Mouse (Mus musculus) hindbrain, postnatal 0 days (tissue): ENCODE measurements around the gene Atoh8. TPM values are rescaled to one million over a fixed set of nuclear protein-coding genes. Genes with fewer than 3 reads are reported as not detected.

Experiments
- ATAC-seq: fragments of 200-750 bp; cut with Nextera tagmentation; 2 replicates; pipeline ENCODE4 v1.8.0; 2017; ENCODE audit warnings: mild to moderate bottlenecking, moderate TSS enrichment, moderate library complexity
- DNase-seq: peaks from one replicate; pipeline ENCODE4 v3.0.0-alpha.2; 2015; ENCODE audit warnings: low spot score
- H3K27ac ChIP-seq: fragments of 300-500 bp; sonication (generic); 2 replicates; pipeline ENCODE4 v1.5.1; 2014; ENCODE audit warnings: mild to moderate bottlenecking
- H3K27me3 ChIP-seq: fragments of 300-500 bp; sonication (generic); 2 replicates; pipeline ENCODE4 v1.6.1; 2014; ENCODE audit warnings: low read length, mixed read lengths; ENCODE audit not compliant: insufficient read depth
- H3K36me3 ChIP-seq: fragments of 300-500 bp; sonication (generic); 2 replicates; pipeline ENCODE4 v1.6.1; 2014; ENCODE audit warnings: low read length, mixed read lengths; ENCODE audit not compliant: insufficient read depth
- H3K4me1 ChIP-seq: fragments of 300-500 bp; sonication (generic); 2 replicates; pipeline ENCODE4 v1.6.1; 2014; ENCODE audit warnings: antibody characterized with exemption, low read length, mixed read lengths; ENCODE audit not compliant: insufficient read depth
- H3K4me2 ChIP-seq: fragments of 300-500 bp; sonication (generic); 2 replicates; pipeline ENCODE4 v1.6.1; 2014; ENCODE audit warnings: low read depth, mild to moderate bottlenecking, low read length, moderate library complexity, mixed read lengths
- H3K4me3 ChIP-seq: fragments of 300-500 bp; sonication (generic); 2 replicates; pipeline ENCODE4 v1.5.1; 2014; ENCODE audit warnings: low read length
- H3K9ac ChIP-seq: fragments of 300-500 bp; sonication (generic); replicated peaks from 2 replicates; pipeline ENCODE4 v1.6.1; 2014; ENCODE audit warnings: mild to moderate bottlenecking, low read length, moderate library complexity, mixed read lengths
- H3K9me3 ChIP-seq: fragments of 300-500 bp; sonication (generic); 2 replicates; pipeline ENCODE4 v1.6.1; 2016; ENCODE audit warnings: low read length, mixed read lengths
- CTCF ChIP-seq: IDR thresholded peaks from 2 replicates; pipeline ENCODE4 v1.5.1; 2016; ENCODE audit warnings: antibody characterized with exemption, control low read depth, low read depth
- WGBS: fragments of 180-500 bp; shearing (Covaris S2); extraction: QIAGEN DNeasy Blood & Tissue Kit; methylation state at CpG from one replicate; pipeline ENCODE4 v1.1.7; 2014; 5-methylcytosine and 5-hydroxymethylcytosine counted together
- polyA plus RNA-seq: library from polyadenylated mRNA; unstranded; fragments of >200 nt; fragmentation: Nextera tagmentation; extraction: Ambion mirVana; gene quantifications from 2 replicates; pipeline ENCODE4 v1.2.1, GENCODE M21; 2015
- total RNA-seq: library from RNA; depleted of rRNA; stranded (reverse); fragments of >200 nt; gene quantifications from 2 replicates; pipeline ENCODE4 v1.2.3, GENCODE M21; 2014; rRNA removed

Gene Atoh8
- total and polyA plus RNA-seq, 2 experiments from 2014 or later: 5.2 to 8.1 TPM

DNA sequence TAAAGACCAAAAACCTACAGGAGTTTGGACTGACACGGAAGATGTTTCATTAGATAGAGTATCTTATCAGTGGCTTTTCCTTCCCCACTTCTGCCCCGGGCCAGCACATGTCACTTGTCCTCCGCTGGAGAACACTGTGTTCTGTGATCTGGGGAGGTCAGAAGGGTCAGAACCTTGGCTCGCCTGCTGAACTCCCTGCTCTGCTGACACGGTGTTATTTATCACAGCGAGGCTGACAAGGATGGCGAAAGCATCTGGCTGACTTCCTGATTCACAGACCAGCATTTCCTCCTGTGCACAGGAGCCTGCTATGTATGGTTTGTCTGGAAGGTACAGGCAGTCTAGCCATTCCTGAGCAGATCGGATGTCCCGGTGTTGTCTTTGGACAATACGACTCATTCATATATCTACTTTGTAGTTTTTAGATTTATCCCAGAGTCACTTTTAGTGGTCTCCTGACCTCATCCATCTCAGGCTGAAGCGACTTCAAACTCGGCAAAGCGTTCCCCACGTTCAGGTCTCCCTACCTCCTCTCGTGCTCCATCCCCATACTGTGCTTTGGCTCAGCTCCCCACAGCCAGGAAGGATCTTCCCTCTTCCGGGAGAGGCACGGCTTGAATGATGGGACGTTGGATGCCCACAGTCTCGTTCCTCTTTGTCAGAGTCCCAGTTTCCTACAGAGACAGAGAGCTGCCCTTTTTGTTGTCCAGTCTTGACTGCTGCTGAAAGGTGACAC lies 73.1 kb downstream of the Atoh8 start:
- Histone ChIP-seq H3K4me2 (no peak overlapping the region), H3K36me3 (no peaks in the 10 kb centered on the region), H3K4me1 (no peaks in the 10 kb centered on the region), H3K27ac (no peak overlapping the region), H3K4me3 (no peak overlapping the region), H3K9me3 (no peaks in the 10 kb centered on the region), H3K9ac (no peak overlapping the region), H3K27me3 (no peaks in the 10 kb centered on the region)
- TF ChIP-seq CTCF: no peak
- WGBS: 50% methylated on average over 19 of the region's 19 CpGs
- DNase-seq (peak; percentile 10), ATAC-seq (no peak)

DNA sequence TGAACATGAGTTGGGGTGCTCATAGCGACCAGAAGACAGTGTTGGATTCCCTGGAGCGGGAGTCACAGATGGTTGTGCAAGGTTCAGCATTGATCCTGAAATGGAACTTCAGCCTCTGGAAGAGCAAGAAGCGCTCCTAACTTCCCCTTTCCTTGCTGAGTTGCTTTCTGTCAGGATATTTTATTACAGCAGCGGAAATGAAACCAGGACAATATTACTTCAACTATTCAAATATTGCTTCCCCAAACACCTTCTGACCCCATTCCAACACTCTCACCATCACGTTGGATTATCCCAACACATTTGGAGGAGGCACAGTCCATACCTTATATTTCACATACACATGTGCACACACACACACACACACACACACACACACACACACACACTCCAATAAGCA lies 73.6 kb downstream of the Atoh8 start:
- TF ChIP-seq CTCF: no peak
- 88% methylated on average over 5 of the region's 5 CpGs for WGBS
- Histone ChIP-seq H3K4me1 (no peaks in the 10 kb centered on the region), H3K9ac (no peak overlapping the region), H3K9me3 (no peaks in the 10 kb centered on the region), H3K4me2 (no peak overlapping the region), H3K4me3 (no peak overlapping the region), H3K36me3 (no peaks in the 10 kb centered on the region), H3K27me3 (no peaks in the 10 kb centered on the region), H3K27ac (no peak overlapping the region)
- ATAC-seq (no peak), DNase-seq (no peak)

DNA sequence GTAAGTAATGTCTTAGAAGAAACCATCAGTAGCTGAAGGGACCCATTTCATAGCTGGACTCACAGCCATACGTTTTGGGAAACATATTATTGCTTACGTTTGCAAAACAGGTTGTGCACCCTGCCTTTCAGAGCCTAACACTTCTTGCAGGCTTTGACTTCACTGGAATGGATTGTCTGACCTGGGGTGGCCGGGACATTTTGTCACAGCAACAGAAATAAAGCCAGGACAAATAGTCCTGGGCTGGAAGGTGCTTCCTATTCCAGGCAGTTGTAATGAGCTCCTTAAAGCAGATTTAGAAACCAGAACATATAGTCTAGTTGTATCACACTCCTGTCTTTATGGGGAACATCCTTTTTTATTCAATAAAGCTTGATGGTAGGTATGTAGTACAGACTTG lies 74.4 kb downstream of the Atoh8 start:
- Histone ChIP-seq H3K4me2 (no peak overlapping the region), H3K4me3 (no peak overlapping the region), H3K27me3 (no peaks in the 10 kb centered on the region), H3K27ac (no peak overlapping the region), H3K9ac (no peak overlapping the region), H3K36me3 (no peaks in the 10 kb centered on the region), H3K4me1 (no peaks in the 10 kb centered on the region), H3K9me3 (no peaks in the 10 kb centered on the region)
- ATAC-seq (no peak), DNase-seq (no peak)
- TF ChIP-seq CTCF: no peak
- 83% methylated on average over 3 of the region's 3 CpGs for WGBS

DNA sequence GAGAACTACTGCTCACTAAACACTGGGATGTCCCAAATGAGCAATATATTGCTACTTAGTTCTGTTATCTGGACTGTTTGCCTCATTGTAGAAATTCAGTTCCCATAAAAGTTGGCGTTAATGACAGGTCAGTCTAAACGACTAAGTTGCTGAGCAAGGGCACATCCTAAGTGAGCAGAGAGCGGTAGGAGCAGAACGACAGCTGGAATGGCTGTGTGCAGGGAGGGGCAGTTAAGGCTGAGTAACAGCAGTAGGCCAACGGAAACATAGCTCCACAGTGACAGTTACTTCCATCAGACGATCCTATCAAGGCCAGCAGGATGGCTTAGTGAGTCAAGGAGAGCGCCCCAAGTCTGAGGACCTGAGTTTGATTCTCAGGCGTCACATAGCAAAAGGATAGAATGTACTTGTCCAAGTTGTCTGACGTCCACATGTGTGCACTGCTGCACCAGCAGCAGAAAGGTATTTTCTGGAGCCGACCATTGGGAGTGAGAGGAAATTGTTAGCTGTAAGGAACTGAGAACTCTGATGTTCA lies 75.4 kb downstream of the Atoh8 start:
- Histone ChIP-seq H3K27ac (no peak overlapping the region), H3K9me3 (no peaks in the 10 kb centered on the region), H3K36me3 (peaks cover under 1% of the 10 kb centered on the region; the same call in 1 of the 2 replicates), H3K27me3 (no peaks in the 10 kb centered on the region), H3K4me1 (no peaks in the 10 kb centered on the region), H3K4me3 (no peak overlapping the region), H3K9ac (no peak overlapping the region), H3K4me2 (no peak overlapping the region)
- ATAC-seq (no peak), DNase-seq (no peak)
- WGBS: 78% methylated on average over 10 of the region's 10 CpGs
- TF ChIP-seq CTCF: no peak

DNA sequence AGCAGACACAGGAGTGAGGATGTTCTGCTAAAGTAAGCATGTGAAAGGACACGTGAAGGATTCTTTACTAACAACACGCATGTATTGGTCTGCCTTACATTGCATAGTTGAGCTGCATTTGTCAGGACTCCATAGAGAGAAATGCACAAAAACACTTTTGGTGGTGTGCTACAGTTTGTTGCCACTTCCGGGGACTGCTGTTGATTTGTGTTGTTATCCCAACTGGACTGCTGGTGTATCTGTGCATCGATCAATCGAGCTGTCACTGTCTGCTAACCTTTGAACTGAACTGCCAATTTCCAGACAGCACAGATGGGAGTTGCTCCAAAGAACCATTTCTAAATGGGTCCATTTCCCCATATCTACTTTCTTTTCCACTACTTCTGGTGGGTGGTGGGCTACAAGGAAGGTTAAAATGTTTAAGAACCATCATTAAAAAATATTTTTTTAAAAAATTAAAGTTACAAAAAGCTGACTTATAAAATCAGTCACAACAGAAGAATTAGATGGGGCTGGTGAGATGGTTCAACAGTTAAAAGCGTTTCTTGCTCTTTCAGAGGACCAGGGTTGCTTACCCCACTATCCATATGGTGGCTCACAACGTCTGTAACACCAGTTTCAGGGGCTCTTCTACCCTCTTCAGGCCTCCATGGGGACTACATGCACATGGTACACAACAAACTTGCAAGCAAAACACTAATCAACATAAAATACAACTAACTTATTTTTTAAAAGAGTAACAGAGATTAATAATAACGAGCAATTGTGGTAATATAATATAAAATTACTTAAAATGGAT lies 76.2 kb downstream of the Atoh8 start:
- peak; percentile 38 for TF ChIP-seq CTCF
- peaks cover 5% of the 10 kb centered on the region; the same call in 1 of the 2 replicates for H3K36me3 ChIP-seq
- DNase-seq: no peak

More for the DNA sequence above, 76.2 kb downstream of the Atoh8 start:
- ATAC-seq: no peak
- H3K27ac ChIP-seq: no peak overlapping the region
- WGBS: 82% methylated on average over 8 of the region's 8 CpGs
- H3K9me3 ChIP-seq: no peaks in the 10 kb centered on the region
- H3K4me1 ChIP-seq: no peaks in the 10 kb centered on the region
- no peaks in the 10 kb centered on the region for H3K27me3 ChIP-seq
- H3K4me2 ChIP-seq: no peak overlapping the region
- no peak overlapping the region for H3K9ac ChIP-seq
- H3K4me3 ChIP-seq: no peak overlapping the region

Other genes with a start within 250 kb of the Atoh8 start
- 23.5 and 28.8 TPM in 2 replicates for gene St3gal5, start 138.0 kb downstream of the Atoh8 start, total RNA-seq
- gene St3gal5, start 138.0 kb downstream of the Atoh8 start, polyA plus RNA-seq: 59.1 and 59.8 TPM in 2 replicates
- gene Sftpb, start 69.0 kb upstream of the Atoh8 start, total RNA-seq: 1.4 TPM in 1 of 2 replicates, not detected in the other
- 0.18 and 0.29 TPM in 2 replicates for gene Sftpb, start 69.0 kb upstream of the Atoh8 start, polyA plus RNA-seq
- gene Usp39, start 109.6 kb upstream of the Atoh8 start, total RNA-seq: 59.3 and 64.6 TPM in 2 replicates
- gene Usp39, start 109.6 kb upstream of the Atoh8 start, polyA plus RNA-seq: 33.1 and 34.1 TPM in 2 replicates
- 8.7 and 12.3 TPM in 2 replicates for gene 0610030E20Rik, start 111.7 kb upstream of the Atoh8 start, total RNA-seq
- gene 0610030E20Rik, start 111.7 kb upstream of the Atoh8 start, polyA plus RNA-seq: 15.2 and 15.9 TPM in 2 replicates
- gene Tmem150a, start 119.9 kb upstream of the Atoh8 start, total RNA-seq: 23.6 and 35.3 TPM in 2 replicates
- gene Tmem150a, start 119.9 kb upstream of the Atoh8 start, polyA plus RNA-seq: 12.2 and 15.3 TPM in 2 replicates
- gene Rnf181, start 131.4 kb upstream of the Atoh8 start, total RNA-seq: 70.6 and 72.7 TPM in 2 replicates
- gene Rnf181, start 131.4 kb upstream of the Atoh8 start, polyA plus RNA-seq: 128 and 134 TPM in 2 replicates
- gene Vamp5, start 144.9 kb upstream of the Atoh8 start, total RNA-seq: 4.6 and 20.0 TPM in 2 replicates
- 11.9 and 12.9 TPM in 2 replicates for gene Vamp5, start 144.9 kb upstream of the Atoh8 start, polyA plus RNA-seq
- 7.2 and 17.4 TPM in 2 replicates for gene Vamp8, start 155.1 kb upstream of the Atoh8 start, total RNA-seq
- 34.3 and 39.6 TPM in 2 replicates for gene Vamp8, start 155.1 kb upstream of the Atoh8 start, polyA plus RNA-seq
- gene Ggcx, start 178.7 kb upstream of the Atoh8 start, total RNA-seq: 14.8 and 23.6 TPM in 2 replicates
- 10.6 and 14.6 TPM in 2 replicates for gene Ggcx, start 178.7 kb upstream of the Atoh8 start, polyA plus RNA-seq
- 70.5 and 105 TPM in 2 replicates for gene Mat2a, start 204.0 kb upstream of the Atoh8 start, total RNA-seq
- gene Mat2a, start 204.0 kb upstream of the Atoh8 start, polyA plus RNA-seq: 254 and 279 TPM in 2 replicates